Mouse (Mus musculus): ENCODE results near the gene Gm5678.

DNA sequence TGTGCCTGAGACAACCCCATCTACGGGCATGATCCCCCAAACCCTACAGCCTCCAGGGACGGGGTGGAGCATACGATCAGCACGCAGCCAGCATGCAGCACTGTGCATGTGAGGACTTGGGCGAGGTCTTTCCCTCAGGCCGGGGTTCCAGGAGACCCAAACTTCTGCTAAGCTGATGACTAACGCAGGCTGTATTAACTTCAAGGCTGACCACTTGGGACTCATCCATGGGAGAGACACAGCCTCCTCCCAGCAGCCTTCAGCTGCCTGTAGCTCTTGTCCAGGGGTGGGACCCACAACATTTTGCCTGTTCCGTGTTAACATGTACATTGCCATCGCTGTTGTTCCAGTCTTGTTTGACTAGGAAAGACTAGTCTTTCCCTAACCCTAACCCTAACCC, 30.3 kb upstream of the Gm5678 start:
- no peak for TF ChIP-seq CTCF (IDR thresholded peaks at IDR 0.05; ENCODE audit: extremely low read depth, insufficient read length, insufficient replicate concordance, low read depth, low read length)
- no peak for TF ChIP-seq POLR2A (IDR thresholded peaks at IDR 0.05; ENCODE audit: low read depth, low read length)

All from small intestine, adult 2 months (tissue).